Mouse (Mus musculus): Measurements from ENCODE around the gene Agt.
A peak's percentile ranks its signal among the peaks of the same experiment; 100 is the strongest.

The Agt gene

DNA sequence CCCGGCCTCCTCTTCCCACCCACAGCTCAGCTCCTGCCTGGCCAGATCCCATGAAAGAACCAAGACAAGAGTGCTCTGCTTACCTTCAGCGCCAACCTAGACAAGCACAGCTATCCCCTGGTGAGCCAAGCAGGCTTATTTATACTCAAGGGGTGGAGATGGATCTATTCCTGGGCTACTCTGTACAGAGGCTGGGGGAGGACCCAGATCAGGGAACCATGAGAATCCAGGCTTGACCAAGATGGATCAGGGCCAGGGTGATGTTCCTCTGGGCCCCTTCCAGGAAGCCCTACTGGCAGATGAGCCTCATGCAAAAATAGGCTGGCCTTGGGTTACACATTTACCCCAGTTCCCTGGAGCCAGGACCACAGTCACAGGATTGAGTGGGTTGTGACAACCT is at the start of gene Agt:
Gene Agt (minus strand): TSS at position 114 of the 400 bp plus-strand sequence.
- DNase-seq (ENCODE audit: low read depth, low spot score) = peak; percentile 94

- DNase-seq (ENCODE audit: low read depth, low spot score) = no peak
These were observed 48.7 kb upstream of the Agt start for GRCm38 (mm10) chr8:124618252-124618651.

DNA sequence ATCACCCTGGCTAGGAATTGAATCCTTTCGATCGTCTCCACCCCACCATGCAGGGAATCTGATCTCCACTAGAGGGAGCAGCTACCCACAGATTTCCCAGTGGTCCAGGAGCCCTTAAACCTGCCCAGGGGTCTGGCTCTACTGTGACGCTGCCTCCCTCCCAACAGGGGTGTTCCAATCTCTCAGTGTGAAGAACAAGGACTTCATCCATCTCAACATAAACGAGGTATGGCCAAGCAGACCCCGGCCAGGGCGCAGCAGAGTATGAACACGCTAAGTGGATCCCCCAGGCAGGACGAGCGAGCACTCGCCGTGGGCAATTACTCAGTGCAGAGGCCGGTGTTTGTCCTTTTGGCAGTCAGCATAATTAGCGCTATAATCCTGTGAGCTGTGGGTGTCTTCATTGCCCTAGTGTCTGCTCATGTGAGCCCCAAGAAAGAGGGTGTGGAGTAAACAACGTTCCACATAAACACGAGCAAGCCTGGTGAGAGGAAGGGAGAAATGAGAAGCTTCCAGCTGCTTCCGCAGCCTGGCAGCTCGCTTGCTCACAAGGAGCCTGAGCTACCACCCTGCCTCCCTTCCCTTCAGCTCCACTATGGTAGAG is 47.9 kb upstream of the Agt start:
- DNase-seq (ENCODE audit: low read depth, low spot score) = peak; percentile 32

DNA sequence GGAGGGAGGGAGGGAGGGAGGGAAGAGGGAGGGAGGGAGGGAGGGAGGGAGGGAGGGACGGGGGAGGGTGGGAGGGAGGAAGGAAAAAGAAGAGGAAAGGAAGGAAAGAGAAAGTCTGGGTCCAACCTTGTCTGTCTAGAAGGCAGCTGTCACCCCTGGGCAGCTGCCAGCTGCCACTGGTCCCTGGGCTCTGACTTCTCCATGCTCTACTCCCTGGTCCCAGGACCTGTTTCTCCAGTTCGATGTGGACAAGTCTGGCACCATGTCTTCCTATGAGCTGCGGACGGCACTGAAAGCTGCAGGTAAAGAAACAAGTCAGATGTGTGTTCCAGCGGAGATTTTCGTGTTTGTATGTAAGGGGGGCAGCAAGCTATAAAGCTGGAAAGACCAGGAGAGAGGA is 44.8 kb upstream of the Agt start:
- no peak for DNase-seq (ENCODE audit: low read depth, low spot score)

- no peak for DNase-seq (ENCODE audit: low read depth, low spot score)
These were observed 39.5 kb upstream of the Agt start for GRCm38 (mm10) chr8:124608972-124609353.

- DNase-seq (ENCODE audit: low read depth, low spot score) = no peak
These were observed 38.9 kb upstream of the Agt start for GRCm38 (mm10) chr8:124608239-124608971.

- DNase-seq (ENCODE audit: low read depth, low spot score) = no peak
These were observed 34.6 kb upstream of the Agt start for GRCm38 (mm10) chr8:124604066-124604465.

GRCm38 (mm10) chr8:124589393-124589792 is 19.9 kb upstream of the Agt start:
- DNase-seq (ENCODE audit: low read depth, low spot score) = peak; percentile 40

DNA sequence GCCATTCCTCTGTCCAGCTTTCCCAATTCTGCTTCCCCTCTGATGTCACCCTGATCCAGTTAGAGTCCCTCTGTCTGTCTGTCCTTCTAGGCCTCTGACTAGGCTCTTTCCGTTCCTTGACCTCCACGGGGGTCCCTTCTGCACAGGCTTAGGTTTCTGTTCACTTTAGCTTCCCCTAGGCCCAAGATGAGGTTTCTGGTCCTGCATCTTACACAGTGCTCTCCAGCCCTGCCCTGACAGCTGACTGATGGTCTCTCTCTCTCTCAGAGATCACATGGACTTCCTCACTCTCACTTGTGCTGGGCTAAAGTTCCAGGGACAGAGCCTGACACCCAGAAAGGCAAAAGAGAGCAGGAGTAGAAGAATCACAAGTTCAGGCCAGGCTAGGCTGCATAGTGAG is 17.1 kb upstream of the Agt start:
- no peak for DNase-seq (ENCODE audit: low read depth, low spot score)

- peak; percentile 54 for DNase-seq (ENCODE audit: low read depth, low spot score)
These were observed 16.4 kb upstream of the Agt start for GRCm38 (mm10) chr8:124585718-124586425.

DNA sequence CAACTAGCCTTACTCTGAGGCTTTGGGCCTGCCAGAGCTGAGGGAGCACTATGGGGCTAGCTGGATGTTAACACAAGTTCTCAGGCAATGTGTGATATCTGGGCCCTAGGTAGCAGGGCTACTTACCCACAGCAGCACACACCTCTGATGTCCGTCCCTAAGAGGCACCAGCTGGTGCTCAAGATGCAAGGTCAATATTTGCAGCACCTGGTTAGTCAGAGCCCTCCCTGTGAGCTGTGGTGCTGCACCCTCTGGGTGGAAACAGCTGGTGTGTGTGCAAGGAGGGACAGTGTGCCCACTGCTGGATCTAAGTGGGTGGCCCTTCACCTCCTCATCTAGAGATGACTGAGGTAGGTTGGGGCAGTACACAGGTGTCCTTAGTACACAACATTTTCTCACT is 7.2 kb upstream of the Agt start:
- no peak for DNase-seq (ENCODE audit: low read depth, low spot score)

DNA sequence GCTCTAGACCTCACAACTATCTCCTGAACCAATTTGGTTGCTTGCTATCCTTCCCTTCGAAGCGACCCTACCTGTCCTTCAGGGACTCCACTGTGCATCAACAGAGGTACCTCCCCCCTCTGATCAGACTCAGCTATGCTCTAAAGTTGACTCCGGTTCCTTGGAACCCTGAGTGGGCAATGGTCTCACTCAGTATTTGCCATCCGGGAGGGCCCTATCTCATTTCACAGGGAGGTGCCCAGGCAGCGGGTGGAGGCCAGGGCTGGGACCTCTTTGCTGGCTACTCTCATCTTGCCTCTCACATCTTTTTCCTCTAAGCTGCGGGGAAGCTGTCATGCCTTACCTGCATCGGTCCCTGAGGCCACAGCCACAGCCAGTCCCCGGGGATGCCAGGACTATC is 6.3 kb upstream of the Agt start, which contains the start of gene Capn9:
Gene Capn9 (plus strand): TSS at position 301 of the 400 bp plus-strand sequence.
- no peak for DNase-seq (ENCODE audit: low read depth, low spot score)

GRCm38 (mm10) chr8:124573552-124574340 is 4.2 kb upstream of the Agt start:
- DNase-seq (ENCODE audit: low read depth, low spot score) = peak; percentile 84

- DNase-seq (ENCODE audit: low read depth, low spot score) = no peak
These were observed 2.9 kb upstream of the Agt start for GRCm38 (mm10) chr8:124572430-124572775.

DNA sequence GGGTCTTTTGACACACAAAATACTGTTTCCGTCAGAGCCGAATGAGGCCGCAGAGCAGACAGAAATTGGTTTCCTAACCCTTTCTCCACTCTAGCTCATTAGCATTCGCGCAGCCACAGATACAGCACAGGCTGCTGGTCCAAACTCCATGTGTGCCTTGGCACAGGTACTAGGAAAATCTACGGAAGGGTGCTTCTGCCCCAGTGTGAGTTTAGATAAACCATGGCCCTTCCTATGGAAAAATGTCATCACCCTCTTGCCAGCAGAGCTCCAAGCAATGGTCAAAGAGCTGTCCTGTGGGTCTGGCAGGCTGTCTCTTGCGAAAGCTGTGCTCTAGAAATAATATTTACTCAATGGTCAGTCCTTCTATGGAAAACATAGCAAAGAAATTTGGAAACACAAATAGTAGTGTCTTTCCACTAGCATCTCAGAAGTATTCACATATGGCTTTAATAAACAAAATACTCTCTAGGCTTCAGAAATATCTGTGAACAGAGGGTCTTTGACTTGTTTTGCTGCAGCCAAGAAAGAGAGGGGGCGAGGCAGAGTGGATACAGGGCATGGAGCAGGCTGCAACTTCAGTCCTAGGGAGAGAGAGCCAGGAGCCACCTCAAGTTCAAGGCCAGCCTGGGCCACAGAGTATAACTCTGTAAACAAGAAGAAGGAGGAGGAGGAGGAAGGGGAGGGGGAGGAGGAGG is 2.4 kb upstream of the Agt start:
- no peak for DNase-seq (ENCODE audit: low read depth, low spot score)

- DNase-seq (ENCODE audit: low read depth, low spot score) = no peak
These were observed 406 bp downstream of the Agt start for GRCm38 (mm10) chr8:124569100-124569499.

DNA sequence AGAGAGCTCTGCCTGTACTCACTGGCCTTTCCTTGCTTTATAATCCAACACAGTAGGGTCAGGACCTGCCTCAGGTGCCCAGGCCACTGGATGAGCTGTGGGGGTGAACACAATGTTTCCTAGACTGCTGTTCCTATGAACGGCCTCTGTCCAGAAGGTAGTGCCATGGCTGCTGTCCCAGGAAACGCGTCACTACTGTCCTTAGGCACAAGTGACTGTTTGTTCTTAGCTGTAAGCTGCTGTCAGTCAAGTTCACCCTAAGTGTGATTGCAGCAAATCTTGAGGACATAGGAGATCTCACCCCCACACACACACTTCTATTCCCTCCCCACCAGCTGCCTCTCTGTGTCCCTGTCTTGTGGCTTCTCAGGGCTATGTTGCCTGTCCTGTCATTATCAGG is 1.9 kb downstream of the Agt start:
- no peak for DNase-seq (ENCODE audit: low read depth, low spot score)

GRCm38 (mm10) chr8:124567126-124567525 is 2.4 kb downstream of the Agt start:
- no peak for DNase-seq (ENCODE audit: low read depth, low spot score)

GRCm38 (mm10) chr8:124557476-124557875 is 12.0 kb downstream of the Agt start:
- no peak for DNase-seq (ENCODE audit: low read depth, low spot score)

DNA sequence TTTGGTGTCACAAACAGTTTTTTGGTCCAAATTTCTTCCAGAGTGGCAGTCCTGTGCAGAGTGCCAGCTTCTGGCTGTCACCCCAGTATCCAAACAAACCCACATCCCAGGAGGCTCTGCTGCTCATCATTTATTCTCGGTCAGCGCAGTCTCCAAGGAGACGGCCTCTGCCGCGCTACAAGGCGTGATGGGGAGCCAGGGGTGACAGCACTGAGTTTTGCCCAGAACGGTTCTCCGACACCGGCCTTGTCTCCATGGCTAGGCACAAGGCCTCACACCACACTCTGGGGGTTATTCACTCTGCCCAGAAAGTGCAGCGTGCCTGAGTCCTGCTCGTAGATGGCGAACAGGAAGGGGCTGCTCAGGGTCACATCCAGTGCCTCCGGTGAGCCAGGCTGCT is 12.8 kb downstream of the Agt start:
- DNase-seq (ENCODE audit: low read depth, low spot score) = no peak

DNA sequence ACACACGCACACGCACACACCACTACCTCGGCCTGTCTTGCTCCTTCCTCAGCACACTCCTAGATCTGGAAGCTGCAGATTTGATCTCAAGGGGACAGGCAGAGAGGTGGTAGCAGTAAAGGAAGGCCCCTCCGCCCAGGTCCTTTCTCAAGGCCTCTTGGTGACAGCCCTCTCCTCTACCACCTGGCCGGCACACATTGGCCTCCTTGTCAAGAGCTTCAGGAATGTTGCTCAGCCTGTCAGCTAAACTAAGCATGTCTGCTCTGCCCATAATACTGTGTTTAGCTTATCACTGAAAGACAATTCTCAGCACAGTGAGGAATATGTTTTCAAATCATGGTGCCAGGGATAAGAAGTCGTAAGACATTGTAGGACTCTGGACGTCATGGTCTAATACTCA is 13.3 kb downstream of the Agt start:
- no peak for DNase-seq (ENCODE audit: low read depth, low spot score)

Measured in skeletal muscle tissue, adult 2 months (tissue).